Mouse (Mus musculus) left cerebral cortex, postnatal 4 days (tissue): ENCODE data around the gene Raet1e. TPM values are rescaled to one million over a fixed set of nuclear protein-coding genes. Genes with fewer than 3 reads are reported as not detected.
"Not testable (repeated sequence)": the region's sequence is repeated elsewhere in the genome, so short reads cannot be mapped to it uniquely, and the experiment has no call there.

ENCODE experiments used
- DNase-seq: peaks from one replicate; pipeline ENCODE4 v3.0.0-alpha.2; 2022
- intact Hi-C: fragments of 180-260 bp; cut with DNase I; formaldehyde crosslinking; loops from one replicate; pipeline ENCODE4 v1.15.1; 2025
- total RNA-seq, 2 experiments: library from RNA; stranded (reverse); gene quantifications; 2 replicates each; pipeline ENCODE4 v1.2.3; 2021

The Raet1e gene
- total RNA-seq, 2 experiments from 2014 or later, result 0.42 to 0.44 TPM

DNA sequence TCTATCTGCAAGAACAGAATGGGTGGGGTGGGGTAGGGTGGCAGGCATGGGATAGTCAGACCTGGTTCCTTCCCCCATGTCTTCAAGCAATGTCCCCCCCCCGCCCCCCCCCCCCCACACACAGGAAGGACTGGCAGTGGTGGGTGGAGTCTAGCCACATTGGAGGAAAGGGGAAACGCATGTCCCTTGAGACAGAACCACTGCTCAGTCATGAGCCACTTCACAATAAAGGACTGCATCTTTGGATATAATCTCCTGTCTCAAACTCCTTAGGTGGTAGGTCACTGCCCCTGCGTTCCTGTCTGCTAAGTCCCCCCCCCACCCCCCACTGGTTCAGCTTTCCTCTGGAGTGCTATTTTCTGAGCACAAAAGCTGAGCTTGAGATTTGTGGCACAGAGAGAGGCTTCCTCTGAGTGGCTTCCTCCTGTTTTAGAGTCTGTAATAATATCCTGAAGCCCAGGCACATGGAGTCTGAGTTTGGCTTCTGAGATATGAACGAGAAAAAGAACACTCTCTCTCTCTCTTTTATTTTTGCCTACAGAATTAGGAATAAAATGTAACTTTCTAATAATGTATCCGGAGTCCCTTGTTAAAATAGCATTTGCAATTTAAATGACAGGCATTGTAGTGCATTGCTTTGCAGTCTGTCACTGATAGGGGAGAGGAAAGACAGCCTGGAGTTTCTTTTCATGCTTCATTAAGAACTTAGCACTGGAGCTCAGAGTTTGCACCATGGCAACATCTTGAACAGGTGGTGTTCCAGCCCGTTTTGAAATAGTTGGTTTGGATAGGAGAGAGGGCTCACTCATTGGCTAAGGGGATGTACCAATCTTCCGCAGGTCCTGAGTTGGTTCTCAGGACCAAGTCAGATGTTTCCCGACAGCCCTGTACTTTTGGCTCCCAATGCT lies 112.8 kb downstream of the Raet1e start:
- intact Hi-C loops, DNase-seq: not testable (repeated sequence)

DNA sequence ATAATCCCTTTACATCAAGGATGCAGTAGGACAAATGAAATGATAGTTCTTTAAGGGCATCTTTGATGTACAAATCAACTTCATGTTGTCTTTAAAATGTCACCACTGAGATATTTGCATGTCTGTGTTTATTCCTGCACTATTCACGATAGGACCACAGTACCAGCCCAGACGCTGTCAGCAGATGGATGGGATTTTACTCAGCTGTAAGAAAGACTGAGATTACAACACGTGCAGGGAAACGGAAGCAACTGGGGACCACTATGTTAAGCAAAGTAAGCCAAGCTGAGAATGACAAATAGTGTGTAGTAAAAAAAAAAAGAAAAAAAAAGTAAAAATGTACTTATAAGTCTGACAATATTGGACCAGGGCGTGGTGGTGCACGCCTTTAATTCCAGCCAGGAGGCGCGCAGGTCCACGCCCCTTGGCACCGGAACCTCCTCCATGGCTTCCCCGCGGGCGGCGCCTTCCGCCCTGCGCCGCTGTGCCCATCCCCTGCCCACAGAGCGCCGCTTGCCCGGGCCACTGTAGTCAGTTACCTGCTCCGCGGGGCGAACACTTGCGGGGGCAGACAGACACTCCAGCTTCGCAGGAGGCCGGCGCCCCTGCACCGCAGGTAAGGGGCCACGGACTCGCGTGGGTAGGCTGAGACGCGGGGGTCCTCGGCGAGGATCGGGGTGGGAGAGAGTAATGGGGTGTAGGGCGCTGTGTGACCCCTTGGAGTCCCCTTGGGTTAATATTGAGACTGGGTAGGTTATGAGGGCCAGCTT lies 114.7 kb downstream of the Raet1e start:
- peak; percentile 3 for DNase-seq
- intact Hi-C loops, result not testable (repeated sequence)

- DNase-seq, result no peak
- intact Hi-C loops, result no loop called here
These were observed 115.4 kb downstream of the Raet1e start for GRCm38 (mm10) chr10:22273684-22274305.

DNA sequence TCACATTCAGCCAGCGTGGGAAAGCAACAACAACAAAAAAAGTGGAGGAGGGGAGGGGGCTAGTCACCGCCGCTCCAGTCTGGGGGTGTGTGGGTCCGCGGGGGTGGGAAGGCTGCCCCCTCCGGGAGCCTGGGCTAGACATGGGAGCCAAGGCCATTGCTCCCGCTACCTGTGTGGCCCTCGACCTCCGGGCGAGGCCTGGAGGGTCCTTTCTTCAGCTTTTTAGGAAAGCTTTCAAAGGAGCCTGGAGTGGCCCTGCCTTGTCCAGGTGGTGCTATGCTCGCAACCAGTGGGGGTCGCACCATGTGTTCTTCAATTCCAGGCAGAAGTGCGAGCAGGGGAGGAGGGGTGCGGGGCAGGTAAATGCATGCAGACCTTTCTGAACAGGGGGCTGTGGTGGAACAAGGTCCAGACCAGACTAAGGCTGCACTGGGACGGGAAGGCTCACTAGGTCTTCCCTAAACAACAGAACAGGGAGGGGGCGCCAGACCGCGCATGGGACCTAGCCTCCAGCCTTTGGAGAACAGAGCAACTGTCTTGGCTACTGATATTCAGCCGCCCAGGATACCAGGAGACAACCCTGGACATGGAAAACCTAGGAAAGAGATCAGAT lies 116.2 kb downstream of the Raet1e start:
- no peak for DNase-seq
- intact Hi-C loops, result no loop called here

GRCm38 (mm10) chr10:22278468-22278867 lies 120.1 kb downstream of the Raet1e start:
- intact Hi-C loops, result not testable (repeated sequence)

DNA sequence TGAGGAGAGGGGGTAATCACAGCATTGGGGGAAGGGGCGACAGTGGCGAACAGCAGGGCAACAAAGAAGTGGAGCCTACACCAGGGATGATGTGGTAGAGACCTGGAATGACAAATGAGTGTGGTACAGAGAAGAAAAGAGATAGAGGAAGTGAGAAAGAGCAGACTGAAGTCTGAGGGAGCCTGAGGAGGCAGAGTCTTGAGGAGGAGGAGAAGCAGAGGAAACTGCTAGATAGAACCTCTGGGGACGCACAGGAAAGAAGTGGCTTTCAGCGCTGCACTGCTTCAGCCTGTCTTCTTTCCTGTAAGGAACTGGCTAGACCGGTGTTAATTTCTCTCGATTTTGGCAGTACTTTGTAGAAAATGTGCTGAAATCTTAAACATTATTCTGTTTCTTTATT lies 124.4 kb downstream of the Raet1e start:
- DNase-seq, result no peak
- intact Hi-C loops, result no loop called here

More at GRCm38 (mm10) chr10:22278468-22278867, 120.1 kb downstream of the Raet1e start:
- not testable (repeated sequence) for DNase-seq

- intact Hi-C loops, result no loop called here
- no peak for DNase-seq
These were observed 137.3 kb downstream of the Raet1e start for GRCm38 (mm10) chr10:22295676-22296075.

DNA sequence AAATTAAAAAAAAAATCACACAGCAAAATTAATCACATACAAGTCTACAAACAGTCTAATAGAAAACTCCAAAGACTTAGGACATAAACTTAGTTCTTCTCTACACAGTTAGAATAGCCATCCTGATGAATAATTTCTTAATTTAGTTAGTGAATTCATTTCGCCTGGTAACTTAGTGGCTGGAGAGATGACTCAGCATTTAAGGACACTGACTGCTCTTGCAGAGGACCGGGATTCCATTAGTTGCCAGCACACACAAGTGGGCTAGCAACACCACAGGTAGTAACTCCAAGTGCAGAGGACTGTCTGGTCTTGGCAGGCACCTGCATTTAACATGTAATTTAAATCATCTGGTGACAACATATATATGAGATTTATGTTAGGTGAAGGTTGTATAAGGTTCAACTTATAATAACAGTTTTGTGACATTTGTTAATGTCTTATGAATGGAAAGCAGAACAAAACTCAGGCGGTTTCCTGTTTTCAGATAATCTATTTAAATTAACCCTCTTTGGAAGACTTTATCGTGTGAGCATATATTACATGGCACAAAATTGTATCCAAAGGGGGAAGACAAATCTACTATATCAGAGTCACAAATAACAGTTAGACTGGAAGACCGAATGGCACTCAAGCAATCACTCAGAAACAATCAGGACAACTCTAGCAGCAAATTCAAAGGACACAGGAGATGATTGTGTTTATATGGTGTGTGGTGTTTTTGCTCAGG lies 138.8 kb downstream of the Raet1e start:
- intact Hi-C loops, result no loop called here
- no peak for DNase-seq

DNA sequence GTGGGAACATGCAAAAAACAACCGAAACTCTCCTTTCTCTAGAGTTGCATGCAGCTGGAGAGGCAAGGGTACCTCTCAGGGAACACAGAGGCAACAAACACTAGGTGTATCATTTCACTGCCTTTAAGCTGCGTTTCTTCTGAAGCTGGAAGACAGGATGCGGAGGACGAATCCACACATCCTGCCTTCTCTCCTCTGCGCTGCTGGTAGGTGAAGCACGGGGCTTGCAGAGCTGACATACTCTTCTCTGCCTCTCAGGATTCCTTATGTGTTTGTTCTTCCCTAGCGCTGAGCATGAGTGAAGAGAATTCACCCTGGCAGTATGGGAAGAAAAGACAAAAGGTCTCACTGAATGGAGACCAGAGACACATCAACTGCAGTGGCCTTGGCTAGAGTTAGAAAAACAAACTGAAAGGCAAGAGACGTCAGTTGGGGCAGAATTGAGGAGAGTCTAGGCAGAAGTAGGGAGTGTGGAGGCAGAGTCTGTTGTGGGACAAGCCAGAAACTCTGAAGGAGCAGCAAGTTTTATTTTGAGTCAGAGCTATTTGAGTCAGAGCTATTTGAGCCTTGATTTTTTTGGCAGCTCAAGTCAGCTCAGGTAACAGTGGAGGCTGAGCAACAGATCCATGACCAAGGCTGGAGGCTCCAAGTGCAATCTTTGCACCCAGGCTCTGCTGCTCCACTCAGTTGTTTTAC lies 139.5 kb downstream of the Raet1e start:
- intact Hi-C loops, result no loop called here
- no peak for DNase-seq

DNA sequence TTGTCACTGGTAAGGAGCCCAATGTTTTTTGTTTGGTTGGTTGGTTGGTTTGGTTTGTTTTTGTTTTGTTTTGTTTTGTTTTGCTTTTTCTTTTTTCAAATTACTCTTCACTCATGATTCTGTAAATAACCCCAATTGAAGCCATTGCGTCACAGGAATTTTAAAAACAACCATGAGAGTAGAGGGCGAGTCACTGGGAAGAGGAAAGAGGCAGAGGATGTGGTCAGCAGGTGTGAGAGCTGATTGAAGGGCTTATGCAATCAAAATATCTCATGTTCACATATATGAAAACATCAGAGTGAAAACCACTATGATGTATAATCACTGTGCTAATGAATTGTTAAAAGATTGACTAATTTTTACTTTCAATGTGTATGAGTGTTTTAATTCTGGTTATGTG lies 141.0 kb downstream of the Raet1e start:
- no peak for DNase-seq
- intact Hi-C loops, result no loop called here

GRCm38 (mm10) chr10:22301641-22302040 lies 143.3 kb downstream of the Raet1e start:
- no peak for DNase-seq
- intact Hi-C loops, result no loop called here

DNA sequence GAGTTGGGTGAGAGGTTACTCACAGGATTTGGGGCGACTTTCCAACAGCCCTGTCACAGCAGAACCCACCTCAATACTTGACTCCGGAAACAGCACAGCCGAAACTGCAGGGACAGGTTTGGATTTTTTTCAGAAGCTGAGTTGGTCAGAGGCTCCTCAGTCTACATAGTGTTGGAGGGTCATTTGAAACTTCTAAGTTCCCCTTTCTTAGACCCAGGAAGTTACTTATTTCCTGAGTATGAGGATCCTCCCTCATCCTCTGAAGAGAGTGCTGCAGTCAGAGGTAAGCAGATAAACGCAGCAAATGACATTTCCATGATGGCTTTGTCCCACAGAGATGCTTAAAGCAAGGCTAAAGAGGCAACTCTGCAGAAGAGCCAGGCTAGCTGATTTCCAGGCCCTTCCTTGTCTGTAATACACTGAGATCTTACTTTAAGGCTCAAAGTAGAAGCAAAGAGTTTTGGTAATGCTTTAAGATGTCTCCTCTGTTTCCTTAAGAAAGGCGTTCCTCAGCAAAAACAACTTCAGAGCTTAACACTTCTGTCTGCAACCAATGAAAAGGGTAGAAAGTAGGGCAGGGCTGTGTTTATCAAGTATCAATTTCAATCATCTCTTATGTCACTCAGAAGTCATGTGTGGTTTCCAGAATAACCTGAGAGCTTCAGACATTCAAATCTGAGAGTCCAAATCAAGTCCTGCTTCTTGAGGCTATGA lies 144.1 kb downstream of the Raet1e start:
- intact Hi-C loops, result no loop called here
- DNase-seq, result no peak

DNA sequence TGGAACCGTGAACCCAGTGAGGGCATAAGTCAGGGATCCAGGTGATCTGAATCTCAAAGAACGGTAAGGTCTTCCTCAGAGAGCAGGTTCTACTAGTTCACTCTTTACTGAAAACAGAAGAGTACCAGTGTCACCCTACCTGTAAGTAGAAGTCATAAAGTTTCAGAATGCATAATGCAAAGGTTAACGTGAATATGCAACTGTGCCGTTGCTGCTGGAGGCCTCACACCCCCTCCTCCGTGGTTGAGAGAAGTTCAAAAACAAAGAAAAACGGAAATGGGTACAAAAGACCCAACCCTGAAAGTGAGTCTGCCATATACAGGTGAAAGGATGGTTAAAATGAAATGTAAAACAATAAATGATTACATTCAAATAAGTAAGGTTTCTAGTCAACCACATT lies 145.4 kb downstream of the Raet1e start:
- intact Hi-C loops, result no loop called here
- no peak for DNase-seq

- intact Hi-C loops, result no loop called here
These were observed 147.4 kb downstream of the Raet1e start for GRCm38 (mm10) chr10:22305801-22306200.

GRCm38 (mm10) chr10:22306452-22306851 lies 148.1 kb downstream of the Raet1e start:
- intact Hi-C loops, result no loop called here
- DNase-seq, result no peak

More at GRCm38 (mm10) chr10:22305801-22306200, 147.4 kb downstream of the Raet1e start:
- DNase-seq, result no peak

DNA sequence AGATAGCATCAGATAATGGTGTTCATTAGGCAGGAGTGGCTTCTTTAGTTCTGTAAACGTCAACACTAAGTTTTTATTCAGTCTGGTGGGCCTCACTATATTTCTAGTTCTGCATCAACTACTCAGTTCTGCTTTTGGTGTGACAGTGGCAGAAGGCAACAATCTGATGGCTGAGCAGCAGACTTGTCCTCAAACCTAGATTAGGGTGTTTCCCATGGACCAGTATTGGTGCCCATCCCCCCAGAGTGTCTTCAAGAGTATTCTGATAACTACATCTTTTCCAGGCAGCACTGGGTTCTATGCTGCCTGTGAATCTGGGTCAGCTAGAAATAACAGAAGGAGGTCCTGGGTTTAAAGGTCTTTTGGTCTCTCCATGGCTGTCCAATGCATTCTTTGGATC lies 149.9 kb downstream of the Raet1e start:
- no peak for DNase-seq
- intact Hi-C loops, result no loop called here

DNA sequence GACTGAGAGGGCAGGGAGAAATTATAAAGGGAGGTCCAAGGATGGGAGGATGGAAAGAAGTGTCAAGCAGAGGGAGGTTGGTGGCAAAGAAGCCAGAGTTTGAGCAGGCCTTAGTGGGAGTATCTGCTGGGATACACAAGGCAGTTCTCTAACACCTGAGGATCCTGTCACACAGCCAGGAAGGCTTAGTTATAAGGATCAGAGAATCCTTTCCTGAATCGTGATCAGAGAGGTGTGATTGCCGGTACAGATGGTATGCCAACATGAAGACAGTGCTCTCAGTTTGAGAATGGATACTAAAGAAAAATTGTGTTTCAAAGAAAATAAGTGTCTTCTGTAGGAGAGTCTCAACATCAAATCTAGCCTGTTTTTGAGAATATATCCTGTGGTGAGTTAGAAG lies 164.5 kb downstream of the Raet1e start:
- DNase-seq, result no peak
- intact Hi-C loops, result no loop called here

- DNase-seq, intact Hi-C loops: not testable (repeated sequence)
These were observed 187.4 kb downstream of the Raet1e start for GRCm38 (mm10) chr10:22345721-22346120.
